Mouse (Mus musculus) urinary bladder, postnatal 36 days (tissue): ENCODE results near the gene Guca2a.
"Not testable (repeated sequence)": the region's sequence is repeated elsewhere in the genome, so short reads cannot be mapped to it uniquely, and the experiment has no call there.

Experiments
- DNase-seq, 2 experiments: peaks; one replicate each; pipeline ENCODE4 v3.0.0; 2022; ENCODE audit warnings: low spot score in 2 of 2, mixed read lengths in 1 of 2

Gene Guca2a

GRCm38 (mm10) chr4:119637176-119637845, at the start of gene Guca2a:
Gene Guca2a (plus strand): TSS chr4:119637704.
- DNase-seq, result peak; percentile 55 to 70

- no peak for DNase-seq
Measured at GRCm38 (mm10) chr4:119588037-119588436, 49.5 kb upstream of the Guca2a start.

- DNase-seq, result no peak
Measured at GRCm38 (mm10) chr4:119589423-119589822, 48.1 kb upstream of the Guca2a start.

GRCm38 (mm10) chr4:119590027-119590426, 47.5 kb upstream of the Guca2a start:
- no peak for DNase-seq

GRCm38 (mm10) chr4:119592479-119592878, 45.0 kb upstream of the Guca2a start:
- no peak for DNase-seq

- no peak for DNase-seq
Measured at GRCm38 (mm10) chr4:119594331-119594730, 43.2 kb upstream of the Guca2a start.

- no peak for DNase-seq
Measured at GRCm38 (mm10) chr4:119599605-119600004, 37.9 kb upstream of the Guca2a start.

- DNase-seq, result no peak
Measured at GRCm38 (mm10) chr4:119609488-119609887, 28.0 kb upstream of the Guca2a start.

GRCm38 (mm10) chr4:119614078-119614477, 23.4 kb upstream of the Guca2a start:
- DNase-seq, result no peak

GRCm38 (mm10) chr4:119614724-119615123, 22.8 kb upstream of the Guca2a start:
- no peak for DNase-seq

GRCm38 (mm10) chr4:119626081-119626645, 11.3 kb upstream of the Guca2a start:
- no peak for DNase-seq

GRCm38 (mm10) chr4:119626876-119627275, 10.6 kb upstream of the Guca2a start:
- DNase-seq, result no peak

GRCm38 (mm10) chr4:119627317-119627716, 10.2 kb upstream of the Guca2a start:
- DNase-seq, result no peak

GRCm38 (mm10) chr4:119628363-119628762, 9.1 kb upstream of the Guca2a start:
- DNase-seq, result not testable (repeated sequence)

- DNase-seq, result peak; percentile 46 to 53
Measured at GRCm38 (mm10) chr4:119631115-119631919, 6.2 kb upstream of the Guca2a start.

- no peak for DNase-seq
Measured at GRCm38 (mm10) chr4:119632721-119633120, 4.8 kb upstream of the Guca2a start.

GRCm38 (mm10) chr4:119633342-119633741, 4.2 kb upstream of the Guca2a start:
- no peak for DNase-seq

- no peak for DNase-seq
Measured at GRCm38 (mm10) chr4:119633948-119634347, 3.6 kb upstream of the Guca2a start.

- no peak for DNase-seq
Measured at GRCm38 (mm10) chr4:119634908-119635660, 2.4 kb upstream of the Guca2a start.

GRCm38 (mm10) chr4:119635686-119636085, 1.8 kb upstream of the Guca2a start:
- no peak for DNase-seq

- DNase-seq, result no peak
Measured at GRCm38 (mm10) chr4:119636731-119637130, 773 bp upstream of the Guca2a start.

GRCm38 (mm10) chr4:119637946-119638345, 442 bp downstream of the Guca2a start:
- DNase-seq, result no peak
